Mouse (Mus musculus) thymus, postnatal 0 days (tissue): ENCODE data around the gene Rfx4. TPM values are rescaled to one million over a fixed set of nuclear protein-coding genes. Genes with fewer than 3 reads are reported as not detected.

ENCODE experiments used
- DNase-seq: peaks from one replicate; pipeline ENCODE4 v3.0.0-alpha.2; 2015; ENCODE audit warnings: low spot score
- polyA plus RNA-seq: library from polyadenylated mRNA; unstranded; fragments of >200 nt; fragmentation: Nextera tagmentation; extraction: Ambion mirVana; gene quantifications from 2 replicates; pipeline ENCODE4 v1.2.1, GENCODE M21; 2015

The Rfx4 gene
- polyA plus RNA-seq, 1 experiment from 2014 or later, result 0.08 TPM

GRCm38 (mm10) chr10:84909021-84909801 lies 153.3 kb downstream of the Rfx4 start:
- no peak for DNase-seq

GRCm38 (mm10) chr10:84910194-84910593 lies 154.3 kb downstream of the Rfx4 start:
- DNase-seq, result no peak

GRCm38 (mm10) chr10:84910758-84911384 lies 155.0 kb downstream of the Rfx4 start:
- no peak for DNase-seq

GRCm38 (mm10) chr10:84913148-84913547 lies 157.3 kb downstream of the Rfx4 start:
- no peak for DNase-seq

GRCm38 (mm10) chr10:84915476-84915875 lies 159.6 kb downstream of the Rfx4 start:
- DNase-seq, result no peak

- peak; percentile 92 for DNase-seq
Measured at GRCm38 (mm10) chr10:84916810-84917730, 161.2 kb downstream of the Rfx4 start, which contains the start of gene Ric8b. Ric8b (plus strand) TSS chr10:84917616.

- DNase-seq, result peak; percentile 45
Measured at GRCm38 (mm10) chr10:84917731-84918095, 161.9 kb downstream of the Rfx4 start.

GRCm38 (mm10) chr10:84926336-84926735 lies 170.5 kb downstream of the Rfx4 start:
- DNase-seq, result no peak

GRCm38 (mm10) chr10:84926885-84927284 lies 171.0 kb downstream of the Rfx4 start:
- no peak for DNase-seq

- no peak for DNase-seq
Measured at GRCm38 (mm10) chr10:84928465-84928864, 172.6 kb downstream of the Rfx4 start.

GRCm38 (mm10) chr10:84935553-84936209 lies 179.8 kb downstream of the Rfx4 start:
- DNase-seq, result no peak

GRCm38 (mm10) chr10:84936832-84937515 lies 181.1 kb downstream of the Rfx4 start:
- no peak for DNase-seq

- no peak for DNase-seq
Measured at GRCm38 (mm10) chr10:84938094-84938820, 182.4 kb downstream of the Rfx4 start.

- no peak for DNase-seq
Measured at GRCm38 (mm10) chr10:84938886-84939285, 183.0 kb downstream of the Rfx4 start.

- no peak for DNase-seq
Measured at GRCm38 (mm10) chr10:84940356-84940755, 184.5 kb downstream of the Rfx4 start.

GRCm38 (mm10) chr10:84945692-84946091 lies 189.8 kb downstream of the Rfx4 start:
- no peak for DNase-seq

GRCm38 (mm10) chr10:84948970-84949683 lies 193.3 kb downstream of the Rfx4 start:
- no peak for DNase-seq

- no peak for DNase-seq
Measured at GRCm38 (mm10) chr10:84949684-84950010, 193.8 kb downstream of the Rfx4 start.

GRCm38 (mm10) chr10:84950384-84950783 lies 194.5 kb downstream of the Rfx4 start:
- no peak for DNase-seq
